Mouse (Mus musculus) MN1 (cell line): Measurements from ENCODE around the gene Olfr689.
"Not testable (repeated sequence)": the region's sequence is repeated elsewhere in the genome, so short reads cannot be mapped to it uniquely, and the experiment has no call there.

Experiments used
- DNase-seq: peaks from one replicate; pipeline ENCODE4 v3.0.0-alpha.2; 2016; ENCODE audit warnings: low spot score

Olfr689 gene

GRCm38 (mm10) chr7:105310865-105311264 lies at the start of gene Olfr689:
Gene Olfr689, plus strand, starts transcription at chr7:105311165.
- DNase-seq = no peak

- DNase-seq = no peak
Measured at GRCm38 (mm10) chr7:105272426-105272825, 38.5 kb upstream of the Olfr689 start.

GRCm38 (mm10) chr7:105287795-105288194 lies 23.2 kb upstream of the Olfr689 start, which contains the start of gene Olfr688:
Gene Olfr688, plus strand, starts transcription at chr7:105288095.
- DNase-seq = no peak

- DNase-seq = no peak
Measured at GRCm38 (mm10) chr7:105290051-105290450, 20.9 kb upstream of the Olfr689 start.

GRCm38 (mm10) chr7:105325302-105325701 lies 14.3 kb downstream of the Olfr689 start:
- DNase-seq = no peak

GRCm38 (mm10) chr7:105334004-105334403 lies 23.0 kb downstream of the Olfr689 start, which contains the start of gene Olfr690:
Gene Olfr690, minus strand, starts transcription at chr7:105334104.
- no peak for DNase-seq

- no peak for DNase-seq
Measured at GRCm38 (mm10) chr7:105342170-105342569, 31.2 kb downstream of the Olfr689 start, which contains the start of gene Olfr691. Gene Olfr691, minus strand, starts transcription at chr7:105342270.

GRCm38 (mm10) chr7:105342752-105343151 lies 31.8 kb downstream of the Olfr689 start:
- DNase-seq = no peak

GRCm38 (mm10) chr7:105356064-105356463 lies 45.1 kb downstream of the Olfr689 start:
- not testable (repeated sequence) for DNase-seq

- DNase-seq = not testable (repeated sequence)
Measured at GRCm38 (mm10) chr7:105356487-105356886, 45.5 kb downstream of the Olfr689 start.

GRCm38 (mm10) chr7:105361713-105362112 lies 50.7 kb downstream of the Olfr689 start:
- DNase-seq = no peak

- DNase-seq = no peak
Measured at GRCm38 (mm10) chr7:105367268-105367667, 56.3 kb downstream of the Olfr689 start.

GRCm38 (mm10) chr7:105367930-105368329 lies 57.0 kb downstream of the Olfr689 start, which contains the start of gene Olfr692:
Gene Olfr692, plus strand, starts transcription at chr7:105368230.
- no peak for DNase-seq

GRCm38 (mm10) chr7:105368521-105368920 lies 57.6 kb downstream of the Olfr689 start:
- DNase-seq = no peak
